Comparison of ENCODE assay signal across 8 mouse cellular contexts in genomic region chr16:23986871-23987270, GRCm38 (mm10). TPM values are rescaled to one million over a fixed set of nuclear protein-coding genes. Genes with fewer than 3 reads are reported as not detected.
DNase-seq lines count a peak whose midpoint lies in the region; ATAC-seq and TF ChIP-seq lines count a peak whose summit lies in the region.

No protein-coding gene starts in this region.

- H3K27ac ChIP-seq in ES-Bruce4 (ENCODE audit: insufficient read depth, low read length) = no peak overlapping the region
- no peak overlapping the region for H3K27ac ChIP-seq in embryonic facial prominence, embryonic 13.5 days
- no peak overlapping the region for H3K27ac ChIP-seq in hindbrain, embryonic 11.5 days (ENCODE audit: low read depth, low read length)
- no peak overlapping the region for H3K27ac ChIP-seq in liver, embryonic 14.5 days

- H3K9me3 ChIP-seq in ES-Bruce4 (replicated peaks; ENCODE audit: control insufficient read depth, insufficient read depth, low read length, poor library complexity, severe bottlenecking) = no peaks in the 10 kb centered on the region
- H3K9me3 ChIP-seq in embryonic facial prominence, embryonic 13.5 days = no peaks in the 10 kb centered on the region
- H3K9me3 ChIP-seq in hindbrain, embryonic 11.5 days (ENCODE audit: control insufficient read depth, low read length) = no peaks in the 10 kb centered on the region
- no peaks in the 10 kb centered on the region for H3K9me3 ChIP-seq in liver, embryonic 14.5 days (ENCODE audit: control insufficient read depth, low read length)

- no peaks in the 10 kb centered on the region for H3K4me1 ChIP-seq in ES-Bruce4 (ENCODE audit: control insufficient read depth, insufficient read depth, low read length)
- peaks cover 59% of the 10 kb centered on the region for H3K4me1 ChIP-seq in embryonic facial prominence, embryonic 13.5 days
- peaks cover 6% of the 10 kb centered on the region for H3K4me1 ChIP-seq in hindbrain, embryonic 11.5 days (replicated peaks; ENCODE audit: control insufficient read depth, insufficient read depth, low read length)
- peaks cover 0 to 9% of the 10 kb centered on the region in 2 experiments; a peak in 2 of 4 replicates for H3K4me1 ChIP-seq in liver, embryonic 14.5 days (replicated peaks; ENCODE audit: control insufficient read depth in 2 of 2, insufficient read depth in 2 of 2, low read length in 1 of 2)

- H3K36me3 ChIP-seq in ES-Bruce4 (ENCODE audit: control insufficient read depth, insufficient read depth, low read length, poor library complexity, severe bottlenecking) = no peaks in the 10 kb centered on the region
- no peaks in the 10 kb centered on the region for H3K36me3 ChIP-seq in embryonic facial prominence, embryonic 13.5 days
- H3K36me3 ChIP-seq in hindbrain, embryonic 11.5 days (ENCODE audit: control insufficient read depth, insufficient read depth, low read length) = no peaks in the 10 kb centered on the region
- no peaks in the 10 kb centered on the region for H3K36me3 ChIP-seq in liver, embryonic 14.5 days (replicated peaks; ENCODE audit: control insufficient read depth, insufficient read depth, low read depth)

- peak overlapping the region; percentile 91 for H3K4me3 ChIP-seq in ES-Bruce4 (ENCODE audit: low read depth, low read length)
- peak overlapping the region; percentile 75 for H3K4me3 ChIP-seq in embryonic facial prominence, embryonic 13.5 days
- peak overlapping the region; percentile 58 for H3K4me3 ChIP-seq in hindbrain, embryonic 11.5 days (ENCODE audit: low read depth, low read length)
- peak overlapping the region; percentile 61 to 70 for H3K4me3 ChIP-seq in liver, embryonic 14.5 days (ENCODE audit: insufficient read depth in 1 of 2, low read depth in 2 of 2, low read length in 2 of 2)

- H3K9ac ChIP-seq in ES-Bruce4 (ENCODE audit: low read depth, poor library complexity, severe bottlenecking) = peak overlapping the region; percentile 99
- H3K9ac ChIP-seq in embryonic facial prominence, embryonic 13.5 days = peak overlapping the region; percentile 89
- no peak overlapping the region; the same call in 1 of the 2 replicates for H3K9ac ChIP-seq in hindbrain, embryonic 11.5 days (ENCODE audit: low read depth, low read length)
- peak overlapping the region; percentile 57 for H3K9ac ChIP-seq in liver, embryonic 14.5 days (replicated peaks)

- H3K4me2 ChIP-seq in embryonic facial prominence, embryonic 13.5 days = peak overlapping the region; percentile 92
- peak overlapping the region; percentile 97 for H3K4me2 ChIP-seq in hindbrain, embryonic 11.5 days (replicated peaks; ENCODE audit: low read depth, low read length)
- H3K4me2 ChIP-seq in liver, embryonic 14.5 days (ENCODE audit: low read depth) = peak overlapping the region; percentile 71

- TF ChIP-seq EP300 in ES-Bruce4 (IDR thresholded peaks at IDR 0.05; ENCODE audit: insufficient read depth, low read depth, low read length) = no peak
- TF ChIP-seq EP300 in liver, embryonic 14.5 days (IDR thresholded peaks at IDR 0.05; ENCODE audit: low read depth) = no peak

- no peak for ATAC-seq in cerebellum, adult (ENCODE audit: insufficient number of reproducible peaks, low FRiP score, low TSS enrichment)
- ATAC-seq in embryonic facial prominence, embryonic 13.5 days (ENCODE audit: insufficient number of reproducible peaks, insufficient read depth, low FRiP score, low TSS enrichment, low read depth) = no peak
- ATAC-seq in hindbrain, embryonic 11.5 days (ENCODE audit: low FRiP score) = no peak
- ATAC-seq in liver, embryonic 14.5 days (ENCODE audit: insufficient read depth) = no peak

- no peak for TF ChIP-seq CTCF in ES-Bruce4 (IDR thresholded peaks at IDR 0.05; ENCODE audit: low read depth, low read length)
- no peak for TF ChIP-seq CTCF in liver, embryonic 14.5 days (IDR thresholded peaks at IDR 0.05; ENCODE audit: low read depth)

- WGBS in embryonic facial prominence, embryonic 13.5 days = under 1% methylated on average over 17 of the region's 17 CpGs
- WGBS in hindbrain, embryonic 11.5 days = 0% methylated on average over 17 of the region's 17 CpGs
- under 1% methylated on average over 17 of the region's 17 CpGs for WGBS in liver, embryonic 14.5 days (ENCODE audit: insufficient replicate concordance)

- TF ChIP-seq POLR2A in ES-Bruce4 (IDR thresholded peaks at IDR 0.05; ENCODE audit: insufficient read depth, low read length) = no peak

- DNase-seq in cerebellum, adult 11-12 months = peak; percentile 70
- DNase-seq in hindbrain, embryonic 11.5 days (ENCODE audit: low spot score) = peak; percentile 57
- no peak for DNase-seq in liver, embryonic 14.5 days (ENCODE audit: low read depth in 3 of 3, low spot score in 3 of 3)
- peak; percentile 41 for DNase-seq in retina, postnatal 1 day
- no peak for DNase-seq in right cerebral cortex, adult 2 months (ENCODE audit: low spot score in 2 of 2)

- no peaks in the 10 kb centered on the region for H3K27me3 ChIP-seq in ES-Bruce4 (ENCODE audit: control insufficient read depth, insufficient read depth, low read length, poor library complexity, severe bottlenecking)
- H3K27me3 ChIP-seq in embryonic facial prominence, embryonic 13.5 days = peaks cover 3% of the 10 kb centered on the region
- peaks cover 30% of the 10 kb centered on the region for H3K27me3 ChIP-seq in hindbrain, embryonic 11.5 days (ENCODE audit: control insufficient read depth, insufficient read depth, low read length)
- H3K27me3 ChIP-seq in liver, embryonic 14.5 days (ENCODE audit: control insufficient read depth, insufficient read depth, low read length) = peaks cover 94% of the 10 kb centered on the region

RNA-seq across cellular contexts. Expression of gene Gm37419, which starts 1.4 kb away (rescaled TPM):
- polyA plus RNA-seq in ES-Bruce4 (2011; ENCODE audit: insufficient read depth, insufficient read length, low read depth, missing spikeins) = not detected in 2 replicates
- not detected in 2 replicates for polyA plus RNA-seq in embryonic facial prominence, embryonic 13.5 days (2015; fragmentation: Nextera tagmentation; extraction: Ambion mirVana)
- not detected in 2 replicates for polyA plus RNA-seq in hindbrain, embryonic 11.5 days (2014; fragmentation: Nextera tagmentation; extraction: Ambion mirVana)
- not detected in 2 replicates for polyA plus RNA-seq in liver, embryonic 14.5 days (2012; rRNA removed)
- not detected in 2 replicates for polyA plus RNA-seq in liver, embryonic 14.5 days (2014; fragmentation: Nextera tagmentation; extraction: Ambion mirVana)

RNA-seq across cellular contexts. Expression of gene Bcl6, which starts 1.8 kb away (rescaled TPM):
- 5.0 and 5.6 TPM in 2 replicates for polyA plus RNA-seq in ES-Bruce4 (2011; ENCODE audit: insufficient read depth, insufficient read length, low read depth, missing spikeins)
- 1.8 TPM in 2 replicates for polyA plus RNA-seq in embryonic facial prominence, embryonic 13.5 days (2015; fragmentation: Nextera tagmentation; extraction: Ambion mirVana)
- polyA plus RNA-seq in hindbrain, embryonic 11.5 days (2014; fragmentation: Nextera tagmentation; extraction: Ambion mirVana) = 0.06 and 0.11 TPM in 2 replicates
- 0.56 and 0.63 TPM in 2 replicates for polyA plus RNA-seq in liver, embryonic 14.5 days (2012; rRNA removed)
- polyA plus RNA-seq in liver, embryonic 14.5 days (2014; fragmentation: Nextera tagmentation; extraction: Ambion mirVana) = 0.15 and 0.19 TPM in 2 replicates

RNA-seq across cellular contexts. Expression of gene Rtp2, which starts 54.7 kb away (rescaled TPM):
- polyA plus RNA-seq in ES-Bruce4 (2011; ENCODE audit: insufficient read depth, insufficient read length, low read depth, missing spikeins) = not detected in 2 replicates
- 0.79 and 2.4 TPM in 2 replicates for polyA plus RNA-seq in embryonic facial prominence, embryonic 13.5 days (2015; fragmentation: Nextera tagmentation; extraction: Ambion mirVana)
- polyA plus RNA-seq in hindbrain, embryonic 11.5 days (2014; fragmentation: Nextera tagmentation; extraction: Ambion mirVana) = not detected in 2 replicates
- not detected in 2 replicates for polyA plus RNA-seq in liver, embryonic 14.5 days (2012; rRNA removed)
- not detected in 2 replicates for polyA plus RNA-seq in liver, embryonic 14.5 days (2014; fragmentation: Nextera tagmentation; extraction: Ambion mirVana)

Comparison
In these comparisons a context has a peak if more than half of its experiments do, and no peak if none do; other contexts are left out.
1. DNase-seq: peak in cerebellum, adult 11-12 months (single experiment), hindbrain, embryonic 11.5 days (single experiment) and retina, postnatal 1 day (single experiment); none in liver, embryonic 14.5 days (0 of 3) and right cerebral cortex, adult 2 months (0 of 2).
2. Peak in every context shown above with its lines, with median percentiles within 50 percentile points of each other: H3K4me3 ChIP-seq and H3K4me2 ChIP-seq.